Mouse (Mus musculus) kidney, postnatal 0 days (tissue): Measurements from ENCODE around the gene Ppp1r35. TPM values are rescaled to one million over a fixed set of nuclear protein-coding genes. Genes with fewer than 3 reads are reported as not detected.

Source experiments
- ATAC-seq: fragments of 200-750 bp; cut with Nextera tagmentation; replicated peaks from 2 replicates; pipeline ENCODE4 v1.8.0; 2017; ENCODE audit warnings: low read depth, moderate number of reproducible peaks, moderate TSS enrichment, moderate library complexity; ENCODE audit not compliant: low FRiP score
- DNase-seq: peaks from one replicate; pipeline ENCODE4 v3.0.0-alpha.2; 2016; ENCODE audit warnings: low spot score
- H3K27ac ChIP-seq: fragments of 300-500 bp; sonication (generic); 2 replicates; pipeline ENCODE4 v1.5.1; 2014; ENCODE audit warnings: mild to moderate bottlenecking
- H3K27me3 ChIP-seq: fragments of 300-500 bp; sonication (generic); 2 replicates; pipeline ENCODE4 v1.6.1; 2014; ENCODE audit warnings: low read length, mixed read lengths; ENCODE audit not compliant: insufficient read depth
- H3K36me3 ChIP-seq: fragments of 300-500 bp; sonication (generic); 2 replicates; pipeline ENCODE4 v1.6.1; 2014; ENCODE audit warnings: low read length, mixed read lengths; ENCODE audit not compliant: insufficient read depth
- H3K4me1 ChIP-seq: fragments of 300-500 bp; sonication (generic); replicated peaks from 2 replicates; pipeline ENCODE4 v1.6.1; 2014; ENCODE audit warnings: antibody characterized with exemption, low read length, mixed read lengths; ENCODE audit not compliant: insufficient read depth
- H3K4me2 ChIP-seq: fragments of 300-500 bp; sonication (generic); 2 replicates; pipeline ENCODE4 v1.6.1; 2014; ENCODE audit warnings: mild to moderate bottlenecking, low read length, moderate library complexity, mixed read lengths
- H3K4me3 ChIP-seq: fragments of 300-500 bp; sonication (generic); replicated peaks from 2 replicates; pipeline ENCODE4 v1.5.1; 2014; ENCODE audit warnings: low read depth, low read length
- H3K9ac ChIP-seq: fragments of 300-500 bp; sonication (generic); 2 replicates; pipeline ENCODE4 v1.6.1; 2014; ENCODE audit warnings: low read depth, low read length
- H3K9me3 ChIP-seq: fragments of 300-500 bp; sonication (generic); replicated peaks from 2 replicates; pipeline ENCODE4 v1.6.1; 2016; ENCODE audit warnings: low read length, inconsistent platforms, mixed read lengths
- CTCF ChIP-seq: IDR thresholded peaks from 2 replicates; pipeline ENCODE4 v1.5.1; 2016; ENCODE audit warnings: antibody characterized with exemption, low read depth, mild to moderate bottlenecking, moderate library complexity
- WGBS: fragments of 180-500 bp; shearing (Covaris S2); extraction: QIAGEN DNeasy Blood & Tissue Kit; methylation state at CpG from one replicate; pipeline ENCODE4 v1.1.7; 2014; 5-methylcytosine and 5-hydroxymethylcytosine counted together
- polyA plus RNA-seq: library from polyadenylated mRNA; unstranded; fragments of >200 nt; fragmentation: Nextera tagmentation; extraction: Ambion mirVana; gene quantifications from 2 replicates; pipeline ENCODE4 v1.2.1, GENCODE M21; 2015

Ppp1r35 gene
- polyA plus RNA-seq, result 28.8 and 32.4 TPM in 2 replicates

- peaks cover 18% of the 10 kb centered on the region for H3K4me1 ChIP-seq
- TF ChIP-seq CTCF, result no peak
- H3K9me3 ChIP-seq, result no peaks in the 10 kb centered on the region
- WGBS, result under 1% methylated on average over 31 of the region's 31 CpGs
- H3K27me3 ChIP-seq, result no peaks in the 10 kb centered on the region
- H3K9ac ChIP-seq, result peak within 1 kb of the TSS; percentile 92
- DNase-seq, result peak; percentile 98
- H3K4me2 ChIP-seq, result peak within 1 kb of the TSS; percentile 86
- ATAC-seq, result peak; percentile 92
- H3K27ac ChIP-seq, result peak within 1 kb of the TSS; percentile 89
- peaks cover 19% of the 10 kb centered on the region for H3K36me3 ChIP-seq
- H3K4me3 ChIP-seq, result peak within 1 kb of the TSS; percentile 93
These were observed at the start of gene Ppp1r35 for GRCm38 (mm10) chr5:137778635-137779034. TSS of gene Ppp1r35 (plus strand) at chr5:137778849.

GRCm38 (mm10) chr5:137733638-137734288 lies 44.9 kb upstream of the Ppp1r35 start:
- Histone ChIP-seq H3K4me3 (no peak overlapping the region), H3K36me3 (no peaks in the 10 kb centered on the region), H3K4me2 (no peak overlapping the region), H3K4me1 (no peaks in the 10 kb centered on the region), H3K27ac (no peak overlapping the region), H3K27me3 (no peaks in the 10 kb centered on the region), H3K9me3 (no peaks in the 10 kb centered on the region), H3K9ac (no peak overlapping the region)
- no peak for TF ChIP-seq CTCF
- WGBS, result 89% methylated on average over 12 of the region's 12 CpGs
- ATAC-seq (no peak), DNase-seq (no peak)

GRCm38 (mm10) chr5:137734289-137735061 lies 44.2 kb upstream of the Ppp1r35 start:
- ATAC-seq (no peak), DNase-seq (no peak)
- Histone ChIP-seq H3K36me3 (no peaks in the 10 kb centered on the region), H3K4me3 (no peak overlapping the region), H3K27ac (no peak overlapping the region), H3K9ac (no peak overlapping the region), H3K9me3 (no peaks in the 10 kb centered on the region), H3K27me3 (no peaks in the 10 kb centered on the region), H3K4me1 (no peaks in the 10 kb centered on the region), H3K4me2 (no peak overlapping the region)
- no peak for TF ChIP-seq CTCF
- WGBS, result 70% methylated on average over 6 of the region's 6 CpGs

- Histone ChIP-seq H3K27ac (no peak overlapping the region), H3K9me3 (no peaks in the 10 kb centered on the region), H3K4me2 (no peak overlapping the region), H3K27me3 (no peaks in the 10 kb centered on the region), H3K4me3 (no peak overlapping the region), H3K36me3 (no peaks in the 10 kb centered on the region), H3K9ac (no peak overlapping the region), H3K4me1 (peaks cover 7% of the 10 kb centered on the region; the same call in 1 of the 2 replicates)
- ATAC-seq (no peak), DNase-seq (peak; percentile 16)
- 76% methylated on average over 6 of the region's 6 CpGs for WGBS
- no peak for TF ChIP-seq CTCF
These were observed 41.2 kb upstream of the Ppp1r35 start for GRCm38 (mm10) chr5:137737400-137737940.

- ATAC-seq, result no peak
- 49% methylated on average over 5 of the region's 5 CpGs for WGBS
These were observed 40.1 kb upstream of the Ppp1r35 start for GRCm38 (mm10) chr5:137738516-137738915.

GRCm38 (mm10) chr5:137739471-137739870 lies 39.2 kb upstream of the Ppp1r35 start:
- peaks cover 7% of the 10 kb centered on the region; the same call in 1 of the 2 replicates for H3K4me1 ChIP-seq
- H3K27me3 ChIP-seq, result no peaks in the 10 kb centered on the region
- H3K4me3 ChIP-seq, result no peak overlapping the region
- H3K27ac ChIP-seq, result no peak overlapping the region
- 73% methylated on average over 9 of the region's 9 CpGs for WGBS
- H3K4me2 ChIP-seq, result no peak overlapping the region
- H3K9me3 ChIP-seq, result no peaks in the 10 kb centered on the region
- no peaks in the 10 kb centered on the region for H3K36me3 ChIP-seq
- H3K9ac ChIP-seq, result 0 out of 2 replicates have a peak overlapping the region, but pooled peaks have one; percentile 24
- no peak for TF ChIP-seq CTCF
- DNase-seq (no peak), ATAC-seq (no peak)

More at GRCm38 (mm10) chr5:137738516-137738915, 40.1 kb upstream of the Ppp1r35 start:
- Histone ChIP-seq H3K4me1 (peaks cover 7% of the 10 kb centered on the region; the same call in 1 of the 2 replicates), H3K4me3 (no peak overlapping the region), H3K27ac (no peak overlapping the region), H3K4me2 (no peak overlapping the region), H3K36me3 (no peaks in the 10 kb centered on the region), H3K9ac (no peak overlapping the region), H3K9me3 (no peaks in the 10 kb centered on the region), H3K27me3 (no peaks in the 10 kb centered on the region)
- peak; percentile 42 for DNase-seq
- TF ChIP-seq CTCF, result peak; percentile 50; the same call in 1 of the 2 replicates
